Mouse (Mus musculus): ENCODE results near the gene Prkd2. TPM values are rescaled to one million over a fixed set of nuclear protein-coding genes. Genes with fewer than 3 reads are reported as not detected.
A peak's percentile ranks its signal among the peaks of the same experiment; 100 is the strongest.

Prkd2 gene
- polyA plus RNA-seq, 2 experiments = 19.2 to 35.9 TPM

DNA sequence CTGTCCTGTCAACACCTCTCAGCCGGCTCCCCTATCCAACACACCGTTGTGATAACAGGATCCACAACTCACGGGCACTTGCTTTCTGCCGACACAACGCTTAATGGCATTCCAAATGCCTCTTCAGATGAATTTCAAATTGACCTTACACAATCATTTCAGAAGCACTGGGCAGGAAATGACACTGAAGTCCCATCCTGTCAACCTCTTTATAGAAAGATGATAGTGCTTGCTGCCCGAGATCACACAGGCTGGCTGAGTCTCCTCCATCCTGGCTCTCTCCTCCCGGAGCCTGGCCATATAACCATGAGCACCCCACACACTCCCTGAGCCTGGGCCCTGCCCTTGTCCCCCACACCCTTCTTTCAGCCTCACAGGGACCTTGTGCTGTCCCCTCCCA, 65.1 kb downstream of the Prkd2 start:
- H3K4me3 ChIP-seq (replicated peaks; ENCODE audit: low read length) = no peak overlapping the region
- H3K27me3 ChIP-seq (ENCODE audit: control insufficient read depth, insufficient read depth, low read length) = no peaks in the 10 kb centered on the region
- DNase-seq (ENCODE audit: low spot score) (no peak), ATAC-seq (ENCODE audit: low FRiP score, low read depth) (no peak)
- peaks cover 17% of the 10 kb centered on the region for H3K4me1 ChIP-seq (ENCODE audit: control insufficient read depth, insufficient read depth, low read length)
- no peak for TF ChIP-seq POLR2A (IDR thresholded peaks at IDR 0.05; ENCODE audit: borderline replicate concordance, extremely low read depth, insufficient read depth, insufficient read length)
- 67% methylated on average over 7 of the region's 7 CpGs for WGBS
- H3K4me2 ChIP-seq (replicated peaks; ENCODE audit: low read depth, low read length, severe bottlenecking) = 0 out of 2 replicates have a peak overlapping the region, but pooled peaks have one; percentile 2
- no peaks in the 10 kb centered on the region for H3K36me3 ChIP-seq (ENCODE audit: control insufficient read depth, insufficient read depth, low read length)
- H3K9me3 ChIP-seq (ENCODE audit: control insufficient read depth, low read length) = no peaks in the 10 kb centered on the region
- no peak overlapping the region for H3K9ac ChIP-seq (ENCODE audit: low read depth, low read length, severe bottlenecking)
- no peak overlapping the region for H3K27ac ChIP-seq (replicated peaks; ENCODE audit: low read depth, low read length)

DNA sequence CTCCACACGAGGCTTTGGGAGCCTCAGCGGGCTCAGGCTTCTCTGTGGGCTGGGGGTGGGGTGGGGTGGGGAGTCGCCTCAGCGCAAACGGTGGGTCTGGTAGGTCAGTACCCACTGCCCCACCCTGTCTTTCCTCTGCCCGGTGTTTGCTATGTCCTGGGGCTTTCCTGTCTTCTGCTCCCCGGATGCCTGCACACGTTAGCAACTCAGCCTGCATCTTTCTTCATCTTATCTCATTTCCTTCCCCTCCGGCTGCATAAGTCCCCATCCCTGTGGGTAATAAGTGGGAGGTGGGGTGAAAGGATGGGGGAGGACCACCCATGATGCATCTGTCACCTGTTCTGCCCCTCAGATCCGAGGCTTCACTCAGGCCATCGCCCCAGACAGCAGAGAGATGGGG, 65.7 kb downstream of the Prkd2 start:
- Histone ChIP-seq H3K9me3 (ENCODE audit: control insufficient read depth, low read length) (no peaks in the 10 kb centered on the region), H3K27ac (replicated peaks; ENCODE audit: low read depth, low read length) (no peak overlapping the region), H3K27me3 (ENCODE audit: control insufficient read depth, insufficient read depth, low read length) (no peaks in the 10 kb centered on the region), H3K4me3 (replicated peaks; ENCODE audit: low read length) (no peak overlapping the region), H3K9ac (ENCODE audit: low read depth, low read length, severe bottlenecking) (0 out of 2 replicates have a peak overlapping the region, but pooled peaks have one; percentile 16), H3K4me1 (ENCODE audit: control insufficient read depth, insufficient read depth, low read length) (peaks cover 17% of the 10 kb centered on the region), H3K36me3 (ENCODE audit: control insufficient read depth, insufficient read depth, low read length) (no peaks in the 10 kb centered on the region), H3K4me2 (replicated peaks; ENCODE audit: low read depth, low read length, severe bottlenecking) (peak overlapping the region; percentile 2; the same call in 1 of the 2 replicates)
- DNase-seq (ENCODE audit: low spot score) = no peak
- TF ChIP-seq POLR2A (IDR thresholded peaks at IDR 0.05; ENCODE audit: borderline replicate concordance, extremely low read depth, insufficient read depth, insufficient read length) = no peak
- 40% methylated on average over 11 of the region's 11 CpGs for WGBS
- ATAC-seq (ENCODE audit: low FRiP score, low read depth) = no peak

DNA sequence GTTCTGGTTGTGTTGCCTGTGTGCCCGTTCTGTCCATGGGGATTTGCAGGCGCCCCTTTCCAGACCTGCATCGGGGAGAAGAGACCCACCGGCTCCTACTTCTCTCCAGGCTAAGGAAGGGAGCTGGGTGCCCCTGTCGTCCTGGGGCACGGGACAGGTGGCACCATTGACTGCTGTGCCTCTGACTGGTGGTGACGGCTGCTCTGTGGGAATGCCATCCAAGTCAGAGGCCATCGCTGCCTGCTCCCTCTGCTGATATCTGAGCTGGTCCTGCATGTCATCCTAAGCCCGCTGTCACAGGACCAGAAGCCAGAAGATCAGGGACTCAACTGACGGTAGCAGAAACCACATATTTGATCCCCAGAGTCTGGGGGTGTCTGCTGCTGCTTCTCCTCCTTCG, 66.2 kb downstream of the Prkd2 start:
- Histone ChIP-seq H3K27ac (replicated peaks; ENCODE audit: low read depth, low read length) (no peak overlapping the region), H3K9me3 (ENCODE audit: control insufficient read depth, low read length) (no peaks in the 10 kb centered on the region), H3K36me3 (ENCODE audit: control insufficient read depth, insufficient read depth, low read length) (0 out of 2 replicates have a peak, but pooled peaks cover under 1% of the 10 kb centered on the region), H3K9ac (ENCODE audit: low read depth, low read length, severe bottlenecking) (0 out of 2 replicates have a peak overlapping the region, but pooled peaks have one; percentile 16), H3K4me2 (replicated peaks; ENCODE audit: low read depth, low read length, severe bottlenecking) (peak overlapping the region; percentile 2; the same call in 1 of the 2 replicates), H3K4me3 (replicated peaks; ENCODE audit: low read length) (no peak overlapping the region), H3K4me1 (ENCODE audit: control insufficient read depth, insufficient read depth, low read length) (peaks cover 17% of the 10 kb centered on the region), H3K27me3 (ENCODE audit: control insufficient read depth, insufficient read depth, low read length) (no peaks in the 10 kb centered on the region)
- DNase-seq (ENCODE audit: low spot score) (no peak), ATAC-seq (ENCODE audit: low FRiP score, low read depth) (no peak)
- TF ChIP-seq POLR2A (IDR thresholded peaks at IDR 0.05; ENCODE audit: borderline replicate concordance, extremely low read depth, insufficient read depth, insufficient read length) = no peak
- 62% methylated on average over 11 of the region's 11 CpGs for WGBS

DNA sequence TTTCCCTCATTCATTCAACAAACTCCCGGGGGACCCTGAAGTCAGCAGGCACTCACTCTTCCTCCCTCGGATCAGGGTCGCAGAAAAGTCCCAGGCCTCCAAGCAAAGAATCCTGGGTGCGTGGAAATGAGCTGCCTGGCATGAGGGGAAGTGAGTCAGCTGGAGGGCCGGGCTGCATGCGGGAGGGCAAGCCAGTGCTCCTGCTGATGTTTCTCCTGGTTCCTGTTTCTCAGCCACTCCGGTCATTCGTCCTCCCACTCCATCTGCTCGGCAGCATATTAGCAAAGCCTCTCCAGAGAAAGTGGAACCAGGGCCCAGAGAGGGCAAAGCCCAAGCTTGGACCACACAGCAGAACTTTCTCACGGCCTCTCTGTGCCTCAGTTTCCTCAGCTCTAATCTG, 67.2 kb downstream of the Prkd2 start:
- Histone ChIP-seq H3K27ac (replicated peaks; ENCODE audit: low read depth, low read length) (no peak overlapping the region), H3K9ac (ENCODE audit: low read depth, low read length, severe bottlenecking) (no peak overlapping the region), H3K36me3 (ENCODE audit: control insufficient read depth, insufficient read depth, low read length) (peaks cover 11% of the 10 kb centered on the region), H3K9me3 (ENCODE audit: control insufficient read depth, low read length) (no peaks in the 10 kb centered on the region), H3K4me2 (replicated peaks; ENCODE audit: low read depth, low read length, severe bottlenecking) (no peak overlapping the region), H3K4me1 (ENCODE audit: control insufficient read depth, insufficient read depth, low read length) (peaks cover 17% of the 10 kb centered on the region), H3K4me3 (replicated peaks; ENCODE audit: low read length) (no peak overlapping the region), H3K27me3 (ENCODE audit: control insufficient read depth, insufficient read depth, low read length) (no peaks in the 10 kb centered on the region)
- TF ChIP-seq POLR2A (IDR thresholded peaks at IDR 0.05; ENCODE audit: borderline replicate concordance, extremely low read depth, insufficient read depth, insufficient read length) = no peak
- DNase-seq (ENCODE audit: low spot score) (no peak), ATAC-seq (ENCODE audit: low FRiP score, low read depth) (no peak)
- WGBS = 50% methylated on average over 10 of the region's 10 CpGs

DNA sequence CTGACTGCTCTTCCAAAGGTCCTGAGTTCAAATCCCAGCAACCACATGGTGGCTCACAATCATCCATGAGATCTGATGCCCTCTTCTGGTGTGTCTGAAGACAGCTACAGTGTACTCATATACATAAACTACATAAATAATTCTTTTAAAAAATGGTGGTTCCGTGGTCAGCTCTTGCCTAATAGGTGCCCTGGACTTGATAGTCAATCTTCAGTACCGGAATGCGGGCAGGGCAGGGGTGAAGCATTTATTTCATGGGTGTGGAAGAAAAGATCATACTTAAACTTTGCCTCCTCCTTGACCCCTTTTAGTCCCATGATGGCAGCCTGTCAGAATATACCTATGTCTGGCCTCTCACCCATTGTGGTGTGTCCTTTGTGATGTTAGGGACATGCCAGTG, 69.2 kb downstream of the Prkd2 start:
- Histone ChIP-seq H3K4me1 (ENCODE audit: control insufficient read depth, insufficient read depth, low read length) (peaks cover 5% of the 10 kb centered on the region; the same call in 1 of the 2 replicates), H3K36me3 (ENCODE audit: control insufficient read depth, insufficient read depth, low read length) (peaks cover 31% of the 10 kb centered on the region), H3K27me3 (ENCODE audit: control insufficient read depth, insufficient read depth, low read length) (no peaks in the 10 kb centered on the region), H3K9ac (ENCODE audit: low read depth, low read length, severe bottlenecking) (no peak overlapping the region), H3K4me2 (replicated peaks; ENCODE audit: low read depth, low read length, severe bottlenecking) (no peak overlapping the region), H3K27ac (replicated peaks; ENCODE audit: low read depth, low read length) (no peak overlapping the region), H3K9me3 (ENCODE audit: control insufficient read depth, low read length) (no peaks in the 10 kb centered on the region), H3K4me3 (replicated peaks; ENCODE audit: low read length) (no peak overlapping the region)
- DNase-seq (ENCODE audit: low spot score) (no peak), ATAC-seq (ENCODE audit: low FRiP score, low read depth) (no peak)
- no peak for TF ChIP-seq POLR2A (IDR thresholded peaks at IDR 0.05; ENCODE audit: borderline replicate concordance, extremely low read depth, insufficient read depth, insufficient read length)
- WGBS = 89% methylated on average over 3 of the region's 3 CpGs

Measured in limb, embryonic 14.5 days (tissue).